Mouse (Mus musculus) embryonic stem cell, embryonic (primary cell): ENCODE results near the gene Gng12.

Source experiments
- CTCF ChIA-PET, 4 experiments: fragments of 300-600 bp in 2 of 4; fragments of 350-600 bp in 2 of 4; sonication (Branson Sonifier 250); formaldehyde crosslinking; loops; one replicate each; lab custom pipeline; 2022; ENCODE audit warnings: inconsistent platforms in 2 of 4; lab: Charles Lee
- POLR2A ChIA-PET, 4 experiments: fragments of 300-600 bp in 2 of 4; fragments of 350-600 bp in 2 of 4; sonication (Branson Sonifier 250); formaldehyde crosslinking; loops; one replicate each; lab custom pipeline; 2022; ENCODE audit warnings: antibody characterized with exemption in 4 of 4, inconsistent platforms in 1 of 4; lab: Charles Lee

Gene Gng12

GRCm38 (mm10) chr6:67069219-67069762, 173.1 kb downstream of the Gng12 start:
- ChIA-PET POLR2A (interaction anchor here in 2 of 4 experiments (0.6 to 1.4 kb wide), 4 partner anchors 17 to 39 kb away, joined by 3 to 6 read pairs (median 3); partner anchors contain the start of gene Gadd45a (in 1 of the 2)), CTCF (interaction anchor here in 2 of 4 experiments (0.6 to 1.1 kb wide), 3 partner anchors 9 to 71 kb away, joined by 3 read pairs; no protein-coding TSS in a partner anchor)

GRCm38 (mm10) chr6:67069800-67070315, 173.7 kb downstream of the Gng12 start:
- ChIA-PET POLR2A (interaction anchor here in 2 of 4 experiments (0.6 to 1.4 kb wide), 5 partner anchors 16 to 39 kb away, joined by 3 to 6 read pairs (median 3); partner anchors contain the start of gene Gadd45a (in 1 of the 2)), CTCF (interaction anchor here in 2 of 4 experiments (0.5 to 1.1 kb wide), 5 partner anchors 9 to 140 kb away, joined by 3 to 5 read pairs (median 3); no protein-coding TSS in a partner anchor)
